Mouse (Mus musculus): ENCODE measurements around the gene Lrwd1.

DNA sequence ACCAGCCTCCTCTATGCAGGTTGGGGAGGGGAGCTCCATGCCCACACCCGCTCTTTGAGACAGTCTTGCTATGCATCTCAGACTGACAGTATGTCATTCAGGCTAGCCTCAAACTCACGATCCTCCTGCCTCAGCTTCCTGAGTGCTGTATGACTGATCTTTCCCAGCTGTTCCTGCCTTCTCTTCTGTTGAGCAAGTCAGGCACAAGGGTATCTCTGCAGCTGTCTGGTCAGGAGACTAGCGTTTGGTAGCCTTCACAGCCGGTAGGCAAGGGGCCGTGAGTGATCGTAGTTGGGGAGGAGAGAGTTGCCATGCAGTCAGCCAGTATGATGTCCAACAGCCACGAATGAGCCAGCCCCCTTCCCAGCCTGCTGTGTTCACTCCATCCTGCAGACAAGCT, 40.8 kb downstream of the Lrwd1 start:
- TF ChIP-seq CTCF (IDR thresholded peaks at IDR 0.05; ENCODE audit: control insufficient read depth, insufficient read depth, insufficient read length): no peak
- TF ChIP-seq MYOG (IDR thresholded peaks at IDR 0.05; ENCODE audit: control insufficient read depth, extremely low read depth, insufficient read length): no peak
- peak; percentile 25 for TF ChIP-seq MAX (IDR thresholded peaks at IDR 0.05)
- TF ChIP-seq USF1 (IDR thresholded peaks at IDR 0.05; ENCODE audit: low read depth): no peak
- peak; percentile 55 for TF ChIP-seq CEBPB (IDR thresholded peaks at IDR 0.05; ENCODE audit: low read depth)
- no peak for TF ChIP-seq FOSL1 (IDR thresholded peaks at IDR 0.05; ENCODE audit: insufficient read depth, low read length, poor library complexity, severe bottlenecking)

All from C2C12 (cell line).